Mouse (Mus musculus) forebrain, embryonic 12.5 days (tissue): ENCODE data around the gene Fcer1g. TPM values are rescaled to one million over a fixed set of nuclear protein-coding genes. Genes with fewer than 3 reads are reported as not detected.
A peak's percentile ranks its signal among the peaks of the same experiment; 100 is the strongest.

Experiments
- ATAC-seq: fragments of 200-750 bp; cut with Nextera tagmentation; 2 replicates; pipeline ENCODE4 v1.8.0; 2017; ENCODE audit warnings: moderate TSS enrichment; ENCODE audit not compliant: low FRiP score
- H3K27ac ChIP-seq: fragments of 300-500 bp; sonication (generic); 2 replicates; pipeline ENCODE4 v1.5.1; 2016; ENCODE audit warnings: mild to moderate bottlenecking
- H3K27me3 ChIP-seq: fragments of 300-500 bp; sonication (generic); 2 replicates; pipeline ENCODE4 v1.6.1; 2016; ENCODE audit warnings: mild to moderate bottlenecking
- H3K36me3 ChIP-seq: fragments of 300-500 bp; sonication (generic); replicated peaks from 2 replicates; pipeline ENCODE4 v1.6.1; 2016; ENCODE audit warnings: mild to moderate bottlenecking
- H3K4me1 ChIP-seq: fragments of 300-500 bp; sonication (generic); 2 replicates; pipeline ENCODE4 v1.6.1; 2016
- H3K4me2 ChIP-seq: fragments of 300-500 bp; sonication (generic); 2 replicates; pipeline ENCODE4 v1.6.1; 2016; ENCODE audit warnings: mild to moderate bottlenecking, moderate library complexity
- H3K4me3 ChIP-seq: fragments of 300-500 bp; sonication (generic); replicated peaks from 2 replicates; pipeline ENCODE4 v1.5.1; 2016; ENCODE audit warnings: mild to moderate bottlenecking
- H3K9ac ChIP-seq: fragments of 300-500 bp; sonication (generic); 2 replicates; pipeline ENCODE4 v1.6.1; 2016; ENCODE audit warnings: mild to moderate bottlenecking
- H3K9me3 ChIP-seq: fragments of 300-500 bp; sonication (generic); 2 replicates; pipeline ENCODE4 v1.6.1; 2016
- WGBS: fragments of 180-500 bp; shearing (Covaris S2); methylation state at CpG from one replicate; pipeline ENCODE4 v1.1.7; 2016; 5-methylcytosine and 5-hydroxymethylcytosine counted together
- polyA plus RNA-seq: library from polyadenylated mRNA; unstranded; fragments of >200 nt; fragmentation: Nextera tagmentation; extraction: Ambion mirVana; gene quantifications from 2 replicates; pipeline ENCODE4 v1.2.1, GENCODE M21; 2016

Gene Fcer1g
- polyA plus RNA-seq, 1 experiment from 2014 or later: 15.3 TPM

DNA sequence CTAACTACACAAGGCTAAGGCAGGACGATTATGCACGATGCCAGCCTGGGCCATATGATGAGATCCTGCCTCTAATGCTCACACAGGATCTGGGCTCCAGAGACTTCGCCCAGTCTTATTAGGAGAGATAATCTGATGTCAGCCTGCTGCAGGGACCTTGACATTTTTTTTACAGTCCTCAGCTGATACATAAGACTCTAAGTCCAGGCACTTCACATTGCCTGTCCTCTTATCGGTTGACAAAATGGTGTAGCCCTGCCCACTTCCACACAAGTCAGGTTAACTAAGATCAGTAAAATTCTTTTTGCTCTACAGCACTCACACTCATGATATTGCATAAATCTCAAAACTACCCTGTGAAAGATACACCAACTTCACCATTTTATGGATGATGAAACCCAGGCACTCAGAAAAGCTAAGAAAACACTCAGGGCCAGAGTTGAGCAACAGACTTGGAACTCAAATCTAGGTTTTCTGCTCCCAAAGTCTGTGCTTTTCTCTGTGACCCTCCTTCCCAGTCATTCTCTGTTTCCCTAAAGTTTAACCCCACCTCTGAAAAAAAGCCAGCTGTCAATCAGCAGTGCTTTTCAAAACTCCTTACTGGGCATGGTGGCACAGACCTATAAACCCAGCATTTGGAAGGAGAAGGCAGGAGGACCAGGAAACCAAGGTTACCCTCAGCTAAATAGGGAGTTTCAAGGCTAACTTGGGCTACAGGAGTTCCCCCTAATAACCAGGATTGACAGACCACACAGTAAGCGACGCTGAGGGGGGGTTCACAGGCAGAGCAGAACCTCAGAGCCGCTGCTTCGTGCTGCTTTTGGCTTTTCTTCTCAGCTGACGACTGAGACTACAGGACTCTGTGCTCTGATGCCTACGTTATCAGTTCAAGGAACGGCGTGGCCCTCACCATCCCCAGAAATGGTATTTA is 1.1 kb downstream of the Fcer1g start:
- Histone ChIP-seq H3K4me1 (peaks cover 6% of the 10 kb centered on the region; the same call in 1 of the 2 replicates), H3K9me3 (no peaks in the 10 kb centered on the region), H3K27ac (no peak overlapping the region), H3K4me3 (no peak overlapping the region), H3K27me3 (no peaks in the 10 kb centered on the region), H3K36me3 (peaks cover 48% of the 10 kb centered on the region), H3K4me2 (no peak overlapping the region), H3K9ac (no peak overlapping the region)
- ATAC-seq: no peak
- 92% methylated on average over 12 of the region's 12 CpGs for WGBS

DNA sequence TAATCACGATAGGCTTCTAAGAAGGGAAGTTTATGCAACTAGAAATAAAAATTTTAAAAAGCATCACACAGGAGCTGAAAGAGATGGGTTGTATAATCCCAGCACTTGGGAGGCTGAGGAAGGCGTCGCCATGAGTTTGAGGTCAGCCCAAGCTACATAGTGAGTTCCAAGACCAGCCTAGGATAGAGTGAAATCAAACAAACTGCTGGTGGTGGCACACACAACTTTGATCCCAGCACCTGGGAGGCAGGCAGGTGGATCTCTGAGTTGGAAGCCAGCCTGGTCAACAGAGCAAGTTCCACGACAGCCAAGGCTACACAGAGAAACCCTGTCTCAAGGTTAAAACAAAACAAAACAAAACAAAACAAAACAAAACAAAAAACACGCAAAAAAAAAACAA is 1.8 kb downstream of the Fcer1g start:
- no peak overlapping the region for H3K27ac ChIP-seq
- peaks cover 6% of the 10 kb centered on the region; the same call in 1 of the 2 replicates for H3K4me1 ChIP-seq
- peaks cover 41% of the 10 kb centered on the region for H3K36me3 ChIP-seq
- no peaks in the 10 kb centered on the region for H3K27me3 ChIP-seq
- no peak overlapping the region for H3K4me2 ChIP-seq
- no peak overlapping the region for H3K9ac ChIP-seq
- ATAC-seq: no peak
- no peak overlapping the region for H3K4me3 ChIP-seq
- no peaks in the 10 kb centered on the region for H3K9me3 ChIP-seq
- WGBS: 84% methylated on average over 5 of the region's 5 CpGs

DNA sequence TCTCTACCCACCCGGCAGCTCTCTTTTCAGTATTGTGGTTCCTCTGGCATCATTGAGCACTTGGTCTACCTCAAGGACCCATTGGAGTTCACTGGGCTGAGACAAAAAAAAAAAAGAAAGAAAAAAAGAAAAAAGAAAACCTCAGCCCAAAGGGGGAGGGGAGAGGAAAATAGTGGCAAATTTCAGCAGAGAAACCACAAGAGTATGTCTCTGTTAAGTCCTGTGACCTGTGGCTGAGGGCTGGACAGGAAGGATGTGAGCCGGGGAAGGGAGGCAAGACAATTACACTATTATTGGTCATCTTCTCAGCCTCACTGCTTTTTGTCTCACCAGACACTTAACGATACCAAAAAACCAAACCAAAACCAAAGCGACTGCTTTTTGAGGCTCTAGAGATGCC is 2.3 kb downstream of the Fcer1g start:
- Histone ChIP-seq H3K27ac (no peak overlapping the region), H3K4me2 (no peak overlapping the region), H3K4me1 (peaks cover 6% of the 10 kb centered on the region; the same call in 1 of the 2 replicates), H3K9me3 (no peaks in the 10 kb centered on the region), H3K9ac (no peak overlapping the region), H3K36me3 (peaks cover 36% of the 10 kb centered on the region), H3K4me3 (no peak overlapping the region), H3K27me3 (no peaks in the 10 kb centered on the region)
- no peak for ATAC-seq
- WGBS: 72% methylated on average over 4 of the region's 4 CpGs

DNA sequence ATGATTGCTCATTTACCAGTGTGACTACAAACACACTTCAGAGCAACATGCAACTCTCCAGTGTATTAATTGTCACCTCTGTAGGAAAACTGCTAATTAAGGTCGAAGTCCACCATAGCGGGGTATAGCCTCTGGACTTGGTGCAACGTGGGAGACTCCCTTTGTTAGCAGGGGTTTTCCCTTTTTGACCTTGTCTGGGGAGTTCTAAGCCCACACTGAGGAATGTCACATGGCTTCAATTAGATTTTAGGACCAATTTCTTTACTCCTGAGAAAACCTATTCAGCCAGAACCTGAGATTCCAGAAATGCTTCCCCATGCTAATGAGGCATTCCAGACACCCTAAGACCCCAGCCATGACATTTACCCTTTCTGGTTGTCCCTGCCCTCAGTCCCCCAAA is 4.0 kb downstream of the Fcer1g start:
- Histone ChIP-seq H3K9ac (no peak overlapping the region), H3K4me3 (no peak overlapping the region), H3K4me2 (no peak overlapping the region), H3K27me3 (no peaks in the 10 kb centered on the region), H3K36me3 (peaks cover 21% of the 10 kb centered on the region), H3K27ac (no peak overlapping the region), H3K9me3 (no peaks in the 10 kb centered on the region), H3K4me1 (peaks cover 6% of the 10 kb centered on the region; the same call in 1 of the 2 replicates)
- no peak for ATAC-seq
- 29% methylated on average over 3 of the region's 3 CpGs for WGBS

DNA sequence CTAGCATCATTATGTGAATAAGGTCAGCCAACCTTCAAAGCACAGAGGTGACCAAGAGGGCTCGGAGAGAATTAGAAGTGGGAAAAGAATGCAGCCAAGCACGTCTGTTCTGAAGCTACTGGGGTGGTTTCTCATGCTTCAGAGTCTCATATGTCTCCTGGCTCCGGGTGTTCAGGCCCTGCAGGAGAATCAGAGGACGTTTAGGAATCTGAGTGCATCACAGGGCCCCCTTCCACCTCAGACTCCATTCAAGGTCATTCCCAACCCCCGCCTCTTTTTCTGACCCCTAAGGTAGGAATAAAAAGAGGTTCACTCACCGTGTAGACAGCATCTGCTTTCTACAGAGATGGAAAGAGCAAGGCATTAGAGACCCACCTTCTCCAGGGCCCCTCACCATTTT is 4.4 kb downstream of the Fcer1g start:
- ATAC-seq: no peak
- Histone ChIP-seq H3K4me1 (peaks cover 6% of the 10 kb centered on the region; the same call in 1 of the 2 replicates), H3K9ac (no peak overlapping the region), H3K9me3 (no peaks in the 10 kb centered on the region), H3K27ac (no peak overlapping the region), H3K27me3 (no peaks in the 10 kb centered on the region), H3K4me2 (no peak overlapping the region), H3K4me3 (no peak overlapping the region), H3K36me3 (peaks cover 16% of the 10 kb centered on the region)
- 39% methylated on average over 6 of the region's 6 CpGs for whole genome bisulfite sequencing

DNA sequence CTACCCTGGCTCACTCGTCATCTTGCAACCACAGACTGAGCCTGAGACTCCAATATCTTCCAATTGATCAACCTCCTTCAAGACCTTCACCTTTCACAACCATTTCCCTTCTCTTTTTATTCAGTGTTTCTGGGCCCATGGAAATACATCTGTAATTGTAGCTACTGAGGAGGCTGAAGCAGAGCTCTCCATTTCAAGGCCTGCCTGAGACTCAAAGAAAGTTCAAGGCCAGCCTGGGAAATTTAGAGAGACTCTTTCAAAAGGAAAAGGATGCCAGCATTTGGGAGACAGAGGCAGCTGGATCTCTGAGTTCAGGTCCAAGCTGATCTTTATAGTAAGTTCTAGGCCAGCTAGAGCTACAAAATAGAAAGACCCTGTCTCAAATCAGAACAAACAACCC is 6.3 kb downstream of the Fcer1g start:
- Histone ChIP-seq H3K9me3 (no peaks in the 10 kb centered on the region), H3K27me3 (no peaks in the 10 kb centered on the region), H3K36me3 (no peaks in the 10 kb centered on the region), H3K4me1 (peaks cover 7% of the 10 kb centered on the region), H3K9ac (no peak overlapping the region), H3K4me3 (no peak overlapping the region), H3K4me2 (no peak overlapping the region), H3K27ac (no peak overlapping the region)
- ATAC-seq: no peak
- 95% methylated on average over 1 of the region's 1 CpGs for WGBS

DNA sequence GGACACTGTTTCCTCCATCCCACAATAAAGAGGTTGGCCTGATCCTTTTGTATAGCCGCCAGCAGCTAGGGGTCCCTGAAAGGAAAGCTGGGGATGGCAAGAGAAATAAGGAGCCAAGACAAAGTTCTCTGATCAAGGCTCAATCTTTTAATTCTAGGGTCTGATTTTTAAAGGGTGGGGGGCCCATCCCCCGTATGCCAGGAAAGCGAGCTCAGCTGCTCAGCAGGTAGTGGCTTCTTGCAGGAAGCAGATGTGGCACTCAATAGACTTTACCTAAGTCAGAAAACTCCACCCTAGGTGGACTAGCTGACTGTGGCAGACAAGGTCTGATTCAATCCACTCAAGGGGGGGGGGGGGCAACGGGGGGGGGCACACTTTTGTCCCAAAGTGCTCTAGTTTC is 7.4 kb downstream of the Fcer1g start:
- ATAC-seq: no peak
- H3K9me3 ChIP-seq: no peaks in the 10 kb centered on the region
- no peak overlapping the region for H3K9ac ChIP-seq
- no peak overlapping the region for H3K4me2 ChIP-seq
- H3K4me1 ChIP-seq: peaks cover 9% of the 10 kb centered on the region
- no peak overlapping the region for H3K27ac ChIP-seq
- H3K4me3 ChIP-seq: no peak overlapping the region
- H3K36me3 ChIP-seq: no peaks in the 10 kb centered on the region
- H3K27me3 ChIP-seq: no peaks in the 10 kb centered on the region
- WGBS: 38% methylated on average over 4 of the region's 4 CpGs

DNA sequence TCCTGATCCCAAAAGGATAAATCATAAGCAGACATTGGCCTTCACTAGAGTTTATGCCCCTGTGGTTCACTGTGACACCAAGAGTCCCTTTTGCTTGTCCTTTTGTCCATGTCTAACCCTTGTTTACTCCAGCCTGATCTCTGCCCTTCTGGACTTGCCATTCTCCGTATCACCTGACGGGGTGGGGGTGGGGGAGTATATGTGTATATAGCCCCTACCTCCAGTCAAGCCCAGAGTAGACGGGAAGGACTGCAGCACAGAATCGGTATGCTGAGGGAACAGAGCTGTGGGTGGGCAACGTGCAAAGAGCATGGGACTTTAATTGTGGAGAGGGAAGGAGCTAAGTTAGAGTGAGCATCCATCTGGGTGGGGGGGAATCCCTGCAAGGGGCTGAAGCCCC is 9.3 kb downstream of the Fcer1g start, which contains the start of gene Apoa2:
TSS of gene Apoa2 (plus strand) at position 198 of the 400 bp plus-strand sequence.
- Histone ChIP-seq H3K4me3 (no peak within 1 kb of the TSS), H3K9ac (no peak within 1 kb of the TSS), H3K9me3 (no peaks in the 10 kb centered on the region), H3K36me3 (peaks cover 6% of the 10 kb centered on the region), H3K27me3 (no peaks in the 10 kb centered on the region), H3K4me1 (peaks cover 18% of the 10 kb centered on the region), H3K27ac (no peak within 1 kb of the TSS), H3K4me2 (no peak within 1 kb of the TSS)
- no peak for ATAC-seq
- 82% methylated on average over 5 of the region's 5 CpGs for WGBS

DNA sequence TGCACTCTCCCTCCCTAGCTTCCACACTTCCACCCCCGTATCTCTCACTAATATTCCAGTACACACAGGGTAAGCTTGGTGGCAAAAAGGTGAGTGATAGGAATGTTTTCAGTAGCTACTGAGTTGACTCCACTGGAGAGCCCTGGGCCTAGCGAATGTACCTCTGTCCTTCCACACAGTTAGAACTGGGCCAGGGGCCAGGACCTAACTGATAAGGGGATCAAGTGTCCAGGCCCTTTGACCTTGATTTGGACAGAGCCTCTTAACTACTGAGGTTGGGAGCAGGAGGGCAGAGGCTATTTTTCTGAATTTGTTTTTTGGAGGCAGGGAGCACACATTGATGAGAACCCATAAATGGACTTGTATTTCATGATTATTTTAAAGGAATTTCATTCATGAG is 10.4 kb downstream of the Fcer1g start:
- 90% methylated on average over 2 of the region's 2 CpGs for WGBS
- Histone ChIP-seq H3K27ac (no peak overlapping the region), H3K27me3 (no peaks in the 10 kb centered on the region), H3K4me1 (peaks cover 13% of the 10 kb centered on the region), H3K9me3 (no peaks in the 10 kb centered on the region), H3K36me3 (peaks cover 14% of the 10 kb centered on the region), H3K4me2 (no peak overlapping the region), H3K9ac (no peak overlapping the region), H3K4me3 (no peak overlapping the region)
- no peak for ATAC-seq

DNA sequence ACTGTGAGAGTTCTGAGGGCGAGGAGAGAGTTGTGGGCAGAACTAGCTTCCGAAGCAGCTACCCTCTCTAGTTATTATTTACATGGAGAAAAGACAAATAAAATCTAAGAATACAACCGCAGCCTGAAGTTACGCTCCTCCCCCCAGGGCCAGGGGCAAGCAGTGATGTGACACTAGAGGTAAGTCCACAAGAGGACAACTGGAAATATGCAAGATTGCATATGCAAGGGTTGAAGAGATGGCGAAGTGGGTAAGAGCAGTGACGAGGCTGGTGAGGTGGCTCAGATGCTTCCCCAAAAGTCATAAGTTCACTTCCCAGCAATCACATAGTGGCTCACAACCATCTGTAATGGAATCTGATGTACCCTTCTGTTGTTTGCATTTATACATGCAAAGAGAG is 11.0 kb downstream of the Fcer1g start:
- peaks cover 20% of the 10 kb centered on the region for H3K36me3 ChIP-seq
- no peaks in the 10 kb centered on the region for H3K27me3 ChIP-seq
- peaks cover 13% of the 10 kb centered on the region for H3K4me1 ChIP-seq
- H3K27ac ChIP-seq: peak overlapping the region; percentile 85
- H3K4me2 ChIP-seq: peak overlapping the region; percentile 86
- 82% methylated on average over 6 of the region's 6 CpGs for WGBS
- H3K9me3 ChIP-seq: no peaks in the 10 kb centered on the region
- ATAC-seq: no peak
- peak overlapping the region; percentile 33; the same call in 1 of the 2 replicates for H3K9ac ChIP-seq
- H3K4me3 ChIP-seq: peak overlapping the region; percentile 55

DNA sequence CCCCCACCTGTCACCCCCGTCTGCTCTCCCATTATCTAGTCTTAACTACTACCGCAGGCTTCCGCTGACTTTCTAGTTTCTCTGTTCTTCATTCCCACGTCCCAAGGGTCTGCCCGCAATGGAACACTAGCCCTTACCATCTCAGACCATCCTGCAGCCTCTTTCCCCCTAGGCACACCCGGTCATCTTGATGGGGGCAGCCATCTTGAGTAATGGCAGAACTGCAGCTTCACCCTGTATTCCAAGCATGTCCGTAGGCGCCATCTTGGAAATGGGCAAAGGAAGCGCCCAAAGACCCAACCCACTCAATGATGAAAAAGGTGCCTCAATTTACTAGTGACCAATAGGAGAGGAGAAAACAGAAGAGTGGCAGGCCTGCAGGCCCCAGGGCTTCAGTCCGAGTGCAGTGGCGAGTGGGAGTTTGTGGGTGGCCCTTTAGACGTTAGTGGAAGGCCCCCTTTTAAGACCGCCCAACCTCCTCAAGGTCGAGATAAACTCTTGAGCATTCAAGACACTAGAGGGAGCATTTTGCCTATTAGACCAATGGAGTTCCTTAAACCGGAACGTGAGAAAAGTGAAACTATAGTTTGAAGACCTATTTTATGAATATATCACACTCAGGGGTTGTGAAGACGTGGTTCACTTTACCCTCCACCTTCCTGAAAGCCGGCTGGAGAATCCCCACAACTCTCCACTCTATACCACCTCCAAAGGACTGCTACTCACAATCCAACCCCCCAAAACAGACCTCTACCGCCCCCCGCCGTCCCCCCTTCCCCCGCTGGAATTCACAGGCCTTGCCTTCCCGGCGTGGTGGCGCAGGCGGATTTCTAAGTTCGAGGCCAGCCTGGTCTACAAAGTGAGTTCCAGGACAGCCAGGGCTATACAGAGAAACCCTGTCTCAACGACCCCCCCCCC is 11.7 kb downstream of the Fcer1g start, which contains the start of gene Tomm40l:
TSS of gene Tomm40l (minus strand) at position 277 of the 918 bp plus-strand sequence.
- peaks cover 23% of the 10 kb centered on the region for H3K36me3 ChIP-seq
- 3% methylated on average over 28 of the region's 28 CpGs for WGBS
- H3K27ac ChIP-seq: peak within 1 kb of the TSS; percentile 85
- ATAC-seq: peak; percentile 98
- peaks cover 13% of the 10 kb centered on the region for H3K4me1 ChIP-seq
- no peaks in the 10 kb centered on the region for H3K27me3 ChIP-seq
- peak within 1 kb of the TSS; percentile 55 for H3K4me3 ChIP-seq
- peak within 1 kb of the TSS; percentile 86 for H3K4me2 ChIP-seq
- H3K9me3 ChIP-seq: no peaks in the 10 kb centered on the region
- peak within 1 kb of the TSS; percentile 61 for H3K9ac ChIP-seq
